Mouse (Mus musculus): Measurements from ENCODE around the gene Cdh11.

Cdh11 gene

GRCm38 (mm10) chr8:102785592-102786416 is at the start of gene Cdh11:
Cdh11 (minus strand) TSS chr8:102785642.
- DNase-seq (ENCODE audit: low read depth, low spot score), result no peak

- no peak for DNase-seq (ENCODE audit: low read depth, low spot score)
These were observed 28.5 kb upstream of the Cdh11 start for GRCm38 (mm10) chr8:102813959-102814358.

- no peak for DNase-seq (ENCODE audit: low read depth, low spot score)
These were observed 4.9 kb upstream of the Cdh11 start for GRCm38 (mm10) chr8:102790303-102790702.

GRCm38 (mm10) chr8:102786467-102787360 is 1.3 kb upstream of the Cdh11 start:
- DNase-seq (ENCODE audit: low read depth, low spot score), result no peak

GRCm38 (mm10) chr8:102784835-102785455 is 497 bp downstream of the Cdh11 start:
- DNase-seq (ENCODE audit: low read depth, low spot score), result no peak

- no peak for DNase-seq (ENCODE audit: low read depth, low spot score)
These were observed 1.4 kb downstream of the Cdh11 start for GRCm38 (mm10) chr8:102783821-102784591.

- DNase-seq (ENCODE audit: low read depth, low spot score), result no peak
These were observed 2.5 kb downstream of the Cdh11 start for GRCm38 (mm10) chr8:102782707-102783489.

- DNase-seq (ENCODE audit: low read depth, low spot score), result no peak
These were observed 4.5 kb downstream of the Cdh11 start for GRCm38 (mm10) chr8:102780899-102781298.

- DNase-seq (ENCODE audit: low read depth, low spot score), result no peak
These were observed 10.8 kb downstream of the Cdh11 start for GRCm38 (mm10) chr8:102774594-102774993.

- no peak for DNase-seq (ENCODE audit: low read depth, low spot score)
These were observed 14.0 kb downstream of the Cdh11 start for GRCm38 (mm10) chr8:102771456-102771855.

GRCm38 (mm10) chr8:102753839-102754238 is 31.6 kb downstream of the Cdh11 start:
- no peak for DNase-seq (ENCODE audit: low read depth, low spot score)

- DNase-seq (ENCODE audit: low read depth, low spot score), result no peak
These were observed 42.5 kb downstream of the Cdh11 start for GRCm38 (mm10) chr8:102742940-102743339.

- no peak for DNase-seq (ENCODE audit: low read depth, low spot score)
These were observed 43.3 kb downstream of the Cdh11 start for GRCm38 (mm10) chr8:102742008-102742591.

- DNase-seq (ENCODE audit: low read depth, low spot score), result no peak
These were observed 44.5 kb downstream of the Cdh11 start for GRCm38 (mm10) chr8:102740963-102741362.

GRCm38 (mm10) chr8:102738961-102739487 is 46.4 kb downstream of the Cdh11 start:
- no peak for DNase-seq (ENCODE audit: low read depth, low spot score)

- no peak for DNase-seq (ENCODE audit: low read depth, low spot score)
These were observed 47.0 kb downstream of the Cdh11 start for GRCm38 (mm10) chr8:102738395-102738794.

GRCm38 (mm10) chr8:102734419-102734818 is 51.0 kb downstream of the Cdh11 start:
- DNase-seq (ENCODE audit: low read depth, low spot score), result no peak

GRCm38 (mm10) chr8:102726206-102726935 is 59.1 kb downstream of the Cdh11 start:
- no peak for DNase-seq (ENCODE audit: low read depth, low spot score)

GRCm38 (mm10) chr8:102725496-102725895 is 59.9 kb downstream of the Cdh11 start:
- no peak for DNase-seq (ENCODE audit: low read depth, low spot score)
